Mouse (Mus musculus) cerebellum, adult 2 months (tissue): Measurements from ENCODE around the gene Sgta. TPM values are rescaled to one million over a fixed set of nuclear protein-coding genes. Genes with fewer than 3 reads are reported as not detected.

Source experiments
- DNase-seq, 2 experiments: peaks; one replicate each; pipeline ENCODE4 v3.0.0; 2021
- H3K27ac ChIP-seq: fragments of 200-500 bp; 2 replicates; pipeline ENCODE4 v1.5.1; 2012; ENCODE audit warnings: low read length, control low read depth, inconsistent platforms; ENCODE audit not compliant: insufficient read depth
- H3K27me3 ChIP-seq: fragments of 200-500 bp; 2 replicates; pipeline ENCODE4 v1.6.1; 2012; ENCODE audit warnings: inconsistent platforms, mild to moderate bottlenecking, low read length, moderate library complexity; ENCODE audit not compliant: control insufficient read depth, insufficient read depth
- H3K4me1 ChIP-seq: fragments of 200-500 bp; 2 replicates; pipeline ENCODE4 v1.6.1; 2011; ENCODE audit warnings: low read length; ENCODE audit not compliant: control insufficient read depth, insufficient read depth
- H3K4me3 ChIP-seq: fragments of 200-500 bp; replicated peaks from 2 replicates; pipeline ENCODE3; 2011; ENCODE audit warnings: mild to moderate bottlenecking, low read depth, low read length, control low read depth; ENCODE audit not compliant: insufficient read depth
- CTCF ChIP-seq: fragments of 200-500 bp; IDR thresholded peaks from 2 replicates; pipeline ENCODE4 v1.5.1; 2011; ENCODE audit warnings: low read depth, mild to moderate bottlenecking, control low read depth, low read length, moderate library complexity, borderline replicate concordance; ENCODE audit not compliant: insufficient read depth
- POLR2A ChIP-seq: fragments of 200-500 bp; IDR thresholded peaks from 2 replicates; pipeline ENCODE4 v1.6.1; 2011; ENCODE audit warnings: low read length, control low read depth, borderline replicate concordance; ENCODE audit not compliant: insufficient read depth
- WGBS: fragments of 180-500 bp; shearing (Covaris S2); methylation state at CpG from one replicate; pipeline ENCODE4 v1.1.7; 2018; 5-methylcytosine and 5-hydroxymethylcytosine counted together
- polyA plus RNA-seq: library from polyadenylated mRNA; depleted of rRNA; stranded (reverse); fragments of >200 nt; gene quantifications from 2 replicates; pipeline ENCODE4 v1.2.3, GENCODE M21; 2012

Gene Sgta
- polyA plus RNA-seq, 1 experiment, result 231 TPM

- no peak overlapping the region for H3K4me3 ChIP-seq
- peak overlapping the region; percentile 16 for H3K27ac ChIP-seq
- DNase-seq, result no peak
- WGBS, result 43% methylated on average over 6 of the region's 6 CpGs
- peaks cover 3% of the 10 kb centered on the region; the same call in 1 of the 2 replicates for H3K4me1 ChIP-seq
- H3K27me3 ChIP-seq, result no peaks in the 10 kb centered on the region
- TF ChIP-seq POLR2A, result no peak
Observed at GRCm38 (mm10) chr10:81010851-81011250, 49.1 kb downstream of the Sgta start.

DNA sequence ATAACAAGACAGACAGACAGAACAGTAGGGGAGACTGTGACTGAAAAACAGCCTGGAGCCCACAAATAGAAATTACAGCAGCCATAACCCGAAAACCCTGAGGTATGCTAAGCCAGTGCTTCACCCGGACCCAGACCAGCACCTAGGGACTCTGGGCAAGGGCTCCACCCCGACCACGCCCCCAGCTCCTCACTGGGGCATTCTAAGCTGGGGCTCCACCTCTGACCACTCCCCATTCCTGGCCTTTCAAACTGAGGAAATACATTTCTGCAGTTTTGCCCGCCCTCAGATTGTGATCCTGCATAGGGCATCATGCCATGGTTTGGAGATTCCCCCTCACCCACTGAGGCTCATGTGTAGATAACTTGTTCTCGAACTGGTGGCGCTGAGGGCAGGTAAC lies 52.7 kb downstream of the Sgta start:
- 46% methylated on average over 7 of the region's 7 CpGs for WGBS
- no peak for DNase-seq

DNA sequence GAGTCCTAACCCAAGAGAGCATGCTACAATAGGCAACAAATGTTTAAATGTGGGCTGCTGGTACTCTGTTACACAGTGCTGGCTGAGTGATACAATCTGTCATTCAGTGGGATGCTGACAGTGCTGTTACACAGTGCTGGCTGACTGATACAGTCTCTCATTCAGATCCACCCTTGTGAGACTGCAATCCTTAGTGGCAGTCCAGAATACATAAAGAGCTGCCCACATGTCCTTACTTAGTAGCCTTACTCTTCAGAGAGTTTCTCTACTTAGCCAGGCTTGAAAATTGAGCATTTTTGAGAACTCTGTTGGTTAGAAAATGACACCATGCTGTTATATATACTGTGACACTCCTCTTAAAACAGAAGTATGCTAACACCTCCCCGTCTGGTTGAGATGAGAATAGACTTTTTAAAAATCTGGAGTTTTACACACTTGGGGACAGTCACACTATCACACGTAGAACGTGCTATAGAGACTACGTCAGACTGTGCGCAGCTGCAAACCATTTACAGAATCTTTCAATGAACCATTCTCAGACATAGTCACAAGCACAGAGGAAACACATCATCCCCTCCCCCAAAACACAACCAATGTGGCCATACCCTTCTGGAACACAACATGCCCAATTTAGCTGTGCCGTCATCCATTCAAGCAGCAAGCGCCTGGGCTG lies 53.8 kb downstream of the Sgta start:
- H3K4me1 ChIP-seq, result peaks cover 3% of the 10 kb centered on the region; the same call in 1 of the 2 replicates
- no peak overlapping the region for H3K4me3 ChIP-seq
- H3K27me3 ChIP-seq, result no peaks in the 10 kb centered on the region
- 86% methylated on average over 7 of the region's 7 CpGs for WGBS
- no peak for DNase-seq
- no peak overlapping the region for H3K27ac ChIP-seq
- TF ChIP-seq POLR2A, result no peak
- no peak for TF ChIP-seq CTCF

More for the DNA sequence above, 52.7 kb downstream of the Sgta start:
- no peak for TF ChIP-seq POLR2A
- TF ChIP-seq CTCF, result no peak
- peaks cover 3% of the 10 kb centered on the region; the same call in 1 of the 2 replicates for H3K4me1 ChIP-seq
- no peaks in the 10 kb centered on the region for H3K27me3 ChIP-seq
- H3K27ac ChIP-seq, result no peak overlapping the region
- no peak overlapping the region for H3K4me3 ChIP-seq

DNA sequence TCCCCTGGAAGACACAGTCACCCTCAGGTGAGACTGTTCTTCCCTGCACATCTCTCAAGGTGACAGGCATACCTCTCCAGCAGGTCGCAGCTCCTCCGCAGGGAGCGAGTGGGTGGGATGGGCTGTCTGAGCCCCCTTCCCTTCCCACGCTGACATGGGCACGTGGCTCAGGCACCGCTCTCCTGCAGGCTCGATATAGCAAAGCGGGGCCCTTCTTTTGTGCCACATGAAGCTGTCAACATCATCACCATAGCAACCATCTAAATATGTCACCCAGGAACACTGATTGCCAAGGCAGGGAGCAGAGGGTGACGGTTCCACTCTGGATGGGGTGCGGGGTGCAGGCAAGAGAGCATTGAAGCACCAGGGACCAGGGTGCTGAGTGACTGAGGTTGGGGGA lies 58.8 kb downstream of the Sgta start:
- Histone ChIP-seq H3K4me3 (no peak overlapping the region), H3K27ac (no peak overlapping the region)

DNA sequence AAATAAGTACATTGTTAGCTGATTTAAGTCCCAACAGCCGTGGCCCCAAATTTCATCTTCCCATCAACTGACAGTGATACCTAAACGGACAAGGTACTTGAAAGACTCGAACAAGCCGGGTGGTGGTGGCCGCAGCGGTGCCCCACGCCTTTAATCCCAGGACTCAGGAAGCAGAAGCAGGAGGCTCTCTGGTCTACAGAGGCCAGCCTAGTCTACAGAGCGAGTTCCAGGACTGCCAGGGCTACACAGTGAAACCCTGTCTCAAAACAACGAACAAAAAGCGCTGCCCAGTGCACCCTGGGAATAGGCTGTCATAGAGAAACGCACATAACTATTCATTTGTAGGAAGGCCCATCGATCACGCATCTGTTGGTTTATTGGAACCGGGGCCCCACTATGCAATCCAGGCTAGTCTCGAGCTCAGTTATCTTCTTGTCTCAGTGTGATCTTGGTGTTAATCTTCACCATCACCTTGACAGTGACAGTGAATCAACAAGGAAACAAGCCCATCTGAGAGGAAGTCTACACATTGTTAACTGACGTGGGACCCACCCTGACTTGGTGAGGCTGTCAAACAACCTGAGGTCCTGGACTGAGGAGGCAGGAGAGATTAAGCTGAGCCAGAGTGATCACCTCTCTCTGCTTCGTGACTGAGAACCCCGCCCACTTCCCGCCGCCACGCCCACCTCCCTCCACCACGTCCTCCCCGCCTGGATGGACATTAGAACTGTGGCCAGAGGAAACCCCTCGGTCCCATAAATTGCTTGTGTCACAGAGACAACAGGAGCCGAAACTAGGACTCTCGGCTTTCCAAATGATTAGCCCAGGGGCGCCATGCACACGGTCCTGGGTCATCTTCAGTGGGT lies 59.6 kb downstream of the Sgta start:
- H3K4me1 ChIP-seq, result peaks cover 3% of the 10 kb centered on the region; the same call in 1 of the 2 replicates
- no peaks in the 10 kb centered on the region for H3K27me3 ChIP-seq
- WGBS, result 45% methylated on average over 28 of the region's 28 CpGs
- no peak overlapping the region for H3K27ac ChIP-seq
- TF ChIP-seq CTCF (no peak), POLR2A (no peak)
- H3K4me3 ChIP-seq, result no peak overlapping the region
- no peak for DNase-seq

More for the DNA sequence above, 58.8 kb downstream of the Sgta start:
- Histone ChIP-seq H3K4me1 (peaks cover 3% of the 10 kb centered on the region; the same call in 1 of the 2 replicates), H3K27me3 (no peaks in the 10 kb centered on the region)
- no peak for DNase-seq
- WGBS, result 34% methylated on average over 10 of the region's 10 CpGs
- TF ChIP-seq POLR2A (no peak), CTCF (no peak)

DNA sequence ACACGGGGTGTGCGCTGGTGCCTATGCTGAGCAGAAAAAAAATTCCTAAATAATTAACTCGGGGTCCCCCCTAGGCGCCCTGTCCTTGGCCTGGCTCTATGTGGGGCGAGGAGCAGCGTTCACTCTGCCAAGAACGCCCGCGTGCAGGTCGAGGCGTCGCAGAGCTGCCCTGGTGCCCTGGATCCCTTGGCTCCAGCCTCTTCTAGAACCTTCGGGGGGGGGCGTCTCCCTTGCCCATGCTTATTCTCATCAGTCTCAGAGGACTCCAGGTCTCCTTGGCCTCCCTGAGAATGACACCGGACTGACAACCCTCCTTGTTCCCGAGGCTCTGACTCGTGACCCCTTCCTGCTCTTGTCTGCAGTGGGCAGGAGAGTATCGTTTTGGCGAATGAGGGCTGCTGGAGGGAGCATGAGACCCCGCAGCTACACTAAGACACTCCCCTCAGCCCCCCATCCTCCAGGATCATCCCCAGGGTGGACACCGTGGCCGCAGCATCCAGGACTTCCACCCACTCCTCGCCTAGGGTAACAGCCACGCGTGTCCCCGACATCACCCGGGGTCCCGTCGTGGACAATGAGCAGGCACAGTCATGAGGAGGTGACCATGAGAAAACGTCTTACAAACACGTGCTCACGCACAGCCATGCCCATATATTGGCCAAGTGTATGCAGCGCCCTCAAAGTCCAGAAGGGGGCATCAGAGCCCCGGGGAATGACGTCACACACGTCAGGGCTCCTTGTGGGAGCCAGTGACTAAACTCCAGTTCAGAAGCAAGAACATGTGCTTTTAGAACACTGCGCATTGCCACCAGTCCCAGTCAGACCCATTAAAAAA lies 60.4 kb downstream of the Sgta start:
- WGBS, result 18% methylated on average over 37 of the region's 37 CpGs
- TF ChIP-seq CTCF (peak; percentile 94), POLR2A (no peak)
- peak; percentile 85 to 91 for DNase-seq
- H3K27ac ChIP-seq, result no peak overlapping the region
- no peaks in the 10 kb centered on the region for H3K27me3 ChIP-seq
- H3K4me1 ChIP-seq, result peaks cover 3% of the 10 kb centered on the region; the same call in 1 of the 2 replicates
- no peak overlapping the region for H3K4me3 ChIP-seq

DNA sequence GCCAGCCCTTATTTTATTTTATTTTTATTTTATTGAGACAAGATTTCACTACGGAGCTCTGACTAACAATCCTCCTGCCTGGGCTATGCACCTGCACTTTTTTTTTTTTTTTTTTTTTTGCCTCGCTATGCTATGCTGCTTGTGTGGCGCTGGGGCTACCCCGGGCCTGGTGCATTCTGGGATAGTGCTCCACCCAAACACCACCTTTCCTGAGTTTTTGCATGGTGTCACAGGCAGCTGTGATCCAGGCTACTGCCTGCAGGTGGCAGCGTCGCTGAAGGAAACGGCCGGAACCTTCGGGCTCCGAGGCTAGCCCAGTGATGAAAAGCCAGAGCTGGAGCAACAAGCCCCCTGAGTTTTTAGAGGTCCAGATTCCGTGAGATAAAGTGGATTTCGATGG lies 61.2 kb downstream of the Sgta start:
- 11% methylated on average over 12 of the region's 12 CpGs for WGBS
- Histone ChIP-seq H3K4me1 (peaks cover 3% of the 10 kb centered on the region; the same call in 1 of the 2 replicates), H3K4me3 (no peak overlapping the region), H3K27me3 (no peaks in the 10 kb centered on the region), H3K27ac (no peak overlapping the region)
- peak; percentile 73 to 74 for DNase-seq
- no peak for TF ChIP-seq POLR2A
- TF ChIP-seq CTCF, result peak; percentile 73
